Mouse (Mus musculus) brain, adult 2 months (tissue): Measurements from ENCODE around the gene Creb3l4.

Experiments used
- DNase-seq: peaks from one replicate; pipeline ENCODE4 v3.0.0; 2011; ENCODE audit warnings: low read depth, low spot score

Creb3l4 gene

DNA sequence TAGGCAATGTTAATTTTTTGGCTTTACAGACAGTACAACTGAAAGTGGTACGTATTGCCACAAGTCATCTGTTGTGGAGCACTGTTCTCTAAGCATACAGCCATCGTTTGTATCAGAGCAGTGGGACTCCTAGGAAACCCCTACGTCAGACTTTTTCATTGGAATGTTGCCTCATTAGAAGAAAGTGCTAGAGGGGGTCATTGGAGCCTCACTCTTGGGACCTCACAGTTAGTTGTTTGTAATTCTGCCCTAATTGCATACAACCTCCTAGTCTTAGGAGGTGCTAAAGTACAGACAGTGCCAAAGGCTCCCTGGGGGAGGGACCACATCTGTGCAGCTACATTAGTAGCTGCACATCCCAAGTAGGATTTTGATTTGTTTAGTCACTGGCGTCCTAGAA is 48.6 kb downstream of the Creb3l4 start:
- DNase-seq: no peak

DNA sequence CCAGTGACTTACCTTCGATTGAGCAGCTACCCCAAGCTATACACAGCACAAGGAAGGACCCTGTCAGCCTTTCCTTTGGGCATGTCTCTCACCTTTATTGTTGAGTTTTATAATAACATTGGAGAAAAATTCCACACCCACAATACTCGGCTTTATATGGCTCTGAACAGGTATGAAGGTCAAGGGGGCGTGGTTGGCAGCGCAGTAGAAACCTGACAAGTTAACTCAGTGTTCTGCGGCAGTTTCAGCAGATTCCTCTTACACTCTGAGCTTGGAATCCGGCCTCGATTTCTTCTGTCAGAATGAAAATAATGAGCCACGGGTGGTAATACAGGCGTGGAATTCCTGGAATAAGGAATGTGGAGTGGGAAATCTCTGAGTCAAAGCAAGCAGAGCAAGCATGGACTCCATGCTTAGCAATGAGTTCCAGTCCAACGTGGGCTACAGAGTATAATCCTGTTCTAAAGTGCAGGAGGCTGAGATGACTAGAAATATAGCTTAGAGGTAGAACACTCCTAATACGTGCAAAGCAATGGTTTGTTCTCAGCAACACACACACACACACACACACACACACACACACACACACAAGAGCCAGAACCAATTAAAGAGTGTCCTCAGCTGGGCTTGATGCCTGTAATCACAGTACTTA is 52.3 kb downstream of the Creb3l4 start:
- no peak for DNase-seq
